Mouse (Mus musculus): ENCODE data around the gene Cyfip2.

GRCm38 (mm10) chr11:46278709-46279108, 34.0 kb downstream of the Cyfip2 start:
- TF ChIP-seq MAX (IDR thresholded peaks at IDR 0.05), result no peak
- TF ChIP-seq CTCF (IDR thresholded peaks at IDR 0.05; ENCODE audit: control insufficient read depth, insufficient read depth, insufficient read length), result no peak
- no peak for TF ChIP-seq USF1 (IDR thresholded peaks at IDR 0.05; ENCODE audit: low read depth)
- TF ChIP-seq MYOG (IDR thresholded peaks at IDR 0.05; ENCODE audit: control insufficient read depth, extremely low read depth, insufficient read length), result no peak
- no peak for TF ChIP-seq MYOD1 (IDR thresholded peaks at IDR 0.05; ENCODE audit: control insufficient read depth, insufficient read length, low read depth)
- no peak for TF ChIP-seq FOSL1 (IDR thresholded peaks at IDR 0.05; ENCODE audit: insufficient read depth, low read length, poor library complexity, severe bottlenecking)
- no peak for TF ChIP-seq CEBPB (IDR thresholded peaks at IDR 0.05; ENCODE audit: low read depth)

All from C2C12 (cell line).